Mouse (Mus musculus): ENCODE results near the gene Prkag2. TPM values are rescaled to one million over a fixed set of nuclear protein-coding genes. Genes with fewer than 3 reads are reported as not detected.

The Prkag2 gene
- polyA plus RNA-seq, 1 experiment, result 13.7 TPM

- WGBS, result 63% methylated on average over 3 of the region's 3 CpGs
- H3K4me1 ChIP-seq (ENCODE audit: control insufficient read depth, insufficient read depth, low read length), result peaks cover 5% of the 10 kb centered on the region
Observed at GRCm38 (mm10) chr5:24976907-24977306, 123.5 kb downstream of the Prkag2 start.

GRCm38 (mm10) chr5:24976236-24976635 is 124.2 kb downstream of the Prkag2 start:
- TF ChIP-seq POLR2A (IDR thresholded peaks at IDR 0.05; ENCODE audit: borderline replicate concordance, control insufficient read depth, low read depth, low read length) (no peak), CTCF (IDR thresholded peaks at IDR 0.05; ENCODE audit: control insufficient read depth, insufficient read depth, low read length) (no peak)
- Histone ChIP-seq H3K4me1 (ENCODE audit: control insufficient read depth, insufficient read depth, low read length) (peaks cover 5% of the 10 kb centered on the region), H3K4me3 (replicated peaks; ENCODE audit: control insufficient read depth, low read depth, low read length) (no peak overlapping the region), H3K27ac (ENCODE audit: control insufficient read depth, insufficient read depth, low read depth, low read length, poor library complexity) (no peak overlapping the region)
- 84% methylated on average over 12 of the region's 12 CpGs for WGBS

More at GRCm38 (mm10) chr5:24976907-24977306, 123.5 kb downstream of the Prkag2 start:
- Histone ChIP-seq H3K27ac (ENCODE audit: control insufficient read depth, insufficient read depth, low read depth, low read length, poor library complexity) (no peak overlapping the region), H3K4me3 (replicated peaks; ENCODE audit: control insufficient read depth, low read depth, low read length) (no peak overlapping the region)
- TF ChIP-seq POLR2A (IDR thresholded peaks at IDR 0.05; ENCODE audit: borderline replicate concordance, control insufficient read depth, low read depth, low read length), result no peak
- no peak for TF ChIP-seq CTCF (IDR thresholded peaks at IDR 0.05; ENCODE audit: control insufficient read depth, insufficient read depth, low read length)

- Histone ChIP-seq H3K4me1 (ENCODE audit: control insufficient read depth, insufficient read depth, low read length) (peaks cover 6% of the 10 kb centered on the region), H3K4me3 (replicated peaks; ENCODE audit: control insufficient read depth, low read depth, low read length) (no peak overlapping the region), H3K27ac (ENCODE audit: control insufficient read depth, insufficient read depth, low read depth, low read length, poor library complexity) (no peak overlapping the region)
- 77% methylated on average over 7 of the region's 7 CpGs for WGBS
- TF ChIP-seq CTCF (IDR thresholded peaks at IDR 0.05; ENCODE audit: control insufficient read depth, insufficient read depth, low read length) (no peak), POLR2A (IDR thresholded peaks at IDR 0.05; ENCODE audit: borderline replicate concordance, control insufficient read depth, low read depth, low read length) (no peak)
Observed at GRCm38 (mm10) chr5:24975100-24975499, 125.3 kb downstream of the Prkag2 start.

- H3K4me3 ChIP-seq (replicated peaks; ENCODE audit: control insufficient read depth, low read depth, low read length), result no peak overlapping the region
- H3K4me1 ChIP-seq (ENCODE audit: control insufficient read depth, insufficient read depth, low read length), result peaks cover 8% of the 10 kb centered on the region
- no peak for TF ChIP-seq CTCF (IDR thresholded peaks at IDR 0.05; ENCODE audit: control insufficient read depth, insufficient read depth, low read length)
- TF ChIP-seq POLR2A (IDR thresholded peaks at IDR 0.05; ENCODE audit: borderline replicate concordance, control insufficient read depth, low read depth, low read length), result no peak
- no peak overlapping the region for H3K27ac ChIP-seq (ENCODE audit: control insufficient read depth, insufficient read depth, low read depth, low read length, poor library complexity)
- 46% methylated on average over 9 of the region's 9 CpGs for WGBS
Observed at GRCm38 (mm10) chr5:24973672-24974225, 126.7 kb downstream of the Prkag2 start.

GRCm38 (mm10) chr5:24973228-24973627 is 127.2 kb downstream of the Prkag2 start:
- TF ChIP-seq CTCF (IDR thresholded peaks at IDR 0.05; ENCODE audit: control insufficient read depth, insufficient read depth, low read length) (no peak), POLR2A (IDR thresholded peaks at IDR 0.05; ENCODE audit: borderline replicate concordance, control insufficient read depth, low read depth, low read length) (no peak)
- Histone ChIP-seq H3K4me3 (replicated peaks; ENCODE audit: control insufficient read depth, low read depth, low read length) (no peak overlapping the region), H3K4me1 (ENCODE audit: control insufficient read depth, insufficient read depth, low read length) (peaks cover 10% of the 10 kb centered on the region), H3K27ac (ENCODE audit: control insufficient read depth, insufficient read depth, low read depth, low read length, poor library complexity) (no peak overlapping the region)
- WGBS, result 5% methylated on average over 13 of the region's 13 CpGs

GRCm38 (mm10) chr5:24970552-24971275 is 129.7 kb downstream of the Prkag2 start:
- Histone ChIP-seq H3K27ac (ENCODE audit: control insufficient read depth, insufficient read depth, low read depth, low read length, poor library complexity) (peak overlapping the region; percentile 35; the same call in 1 of the 2 replicates), H3K4me3 (replicated peaks; ENCODE audit: control insufficient read depth, low read depth, low read length) (no peak overlapping the region), H3K4me1 (ENCODE audit: control insufficient read depth, insufficient read depth, low read length) (peaks cover 11% of the 10 kb centered on the region)
- TF ChIP-seq CTCF (IDR thresholded peaks at IDR 0.05; ENCODE audit: control insufficient read depth, insufficient read depth, low read length), result no peak
- TF ChIP-seq POLR2A (IDR thresholded peaks at IDR 0.05; ENCODE audit: borderline replicate concordance, control insufficient read depth, low read depth, low read length), result no peak
- 49% methylated on average over 8 of the region's 8 CpGs for WGBS

GRCm38 (mm10) chr5:24969241-24969880 is 131.1 kb downstream of the Prkag2 start:
- Histone ChIP-seq H3K4me1 (ENCODE audit: control insufficient read depth, insufficient read depth, low read length) (peaks cover 11% of the 10 kb centered on the region), H3K4me3 (replicated peaks; ENCODE audit: control insufficient read depth, low read depth, low read length) (no peak overlapping the region), H3K27ac (ENCODE audit: control insufficient read depth, insufficient read depth, low read depth, low read length, poor library complexity) (peak overlapping the region; percentile 25; the same call in 1 of the 2 replicates)
- no peak for TF ChIP-seq CTCF (IDR thresholded peaks at IDR 0.05; ENCODE audit: control insufficient read depth, insufficient read depth, low read length)
- no peak for TF ChIP-seq POLR2A (IDR thresholded peaks at IDR 0.05; ENCODE audit: borderline replicate concordance, control insufficient read depth, low read depth, low read length)
- 50% methylated on average over 11 of the region's 11 CpGs for WGBS

GRCm38 (mm10) chr5:24968792-24969191 is 131.7 kb downstream of the Prkag2 start:
- no peak overlapping the region for H3K27ac ChIP-seq (ENCODE audit: control insufficient read depth, insufficient read depth, low read depth, low read length, poor library complexity)
- WGBS, result 23% methylated on average over 8 of the region's 8 CpGs
- TF ChIP-seq CTCF (IDR thresholded peaks at IDR 0.05; ENCODE audit: control insufficient read depth, insufficient read depth, low read length), result no peak
- TF ChIP-seq POLR2A (IDR thresholded peaks at IDR 0.05; ENCODE audit: borderline replicate concordance, control insufficient read depth, low read depth, low read length), result no peak
- no peak overlapping the region for H3K4me3 ChIP-seq (replicated peaks; ENCODE audit: control insufficient read depth, low read depth, low read length)
- peaks cover 9% of the 10 kb centered on the region for H3K4me1 ChIP-seq (ENCODE audit: control insufficient read depth, insufficient read depth, low read length)

Data from bone marrow, adult 2 months (tissue).